Mouse (Mus musculus) kidney, postnatal 0 days (tissue): ENCODE results near the gene Clk3. TPM values are rescaled to one million over a fixed set of nuclear protein-coding genes. Genes with fewer than 3 reads are reported as not detected.

Experiments
- ATAC-seq: fragments of 200-750 bp; cut with Nextera tagmentation; replicated peaks from 2 replicates; pipeline ENCODE4 v1.8.0; 2017; ENCODE audit warnings: low read depth, moderate number of reproducible peaks, moderate TSS enrichment, moderate library complexity; ENCODE audit not compliant: low FRiP score
- DNase-seq: peaks from one replicate; pipeline ENCODE4 v3.0.0-alpha.2; 2016; ENCODE audit warnings: low spot score
- H3K27ac ChIP-seq: fragments of 300-500 bp; sonication (generic); 2 replicates; pipeline ENCODE4 v1.5.1; 2014; ENCODE audit warnings: mild to moderate bottlenecking
- H3K27me3 ChIP-seq: fragments of 300-500 bp; sonication (generic); 2 replicates; pipeline ENCODE4 v1.6.1; 2014; ENCODE audit warnings: low read length, mixed read lengths; ENCODE audit not compliant: insufficient read depth
- H3K36me3 ChIP-seq: fragments of 300-500 bp; sonication (generic); 2 replicates; pipeline ENCODE4 v1.6.1; 2014; ENCODE audit warnings: low read length, mixed read lengths; ENCODE audit not compliant: insufficient read depth
- H3K4me1 ChIP-seq: fragments of 300-500 bp; sonication (generic); replicated peaks from 2 replicates; pipeline ENCODE4 v1.6.1; 2014; ENCODE audit warnings: antibody characterized with exemption, low read length, mixed read lengths; ENCODE audit not compliant: insufficient read depth
- H3K4me2 ChIP-seq: fragments of 300-500 bp; sonication (generic); 2 replicates; pipeline ENCODE4 v1.6.1; 2014; ENCODE audit warnings: mild to moderate bottlenecking, low read length, moderate library complexity, mixed read lengths
- H3K4me3 ChIP-seq: fragments of 300-500 bp; sonication (generic); replicated peaks from 2 replicates; pipeline ENCODE4 v1.5.1; 2014; ENCODE audit warnings: low read depth, low read length
- H3K9ac ChIP-seq: fragments of 300-500 bp; sonication (generic); 2 replicates; pipeline ENCODE4 v1.6.1; 2014; ENCODE audit warnings: low read depth, low read length
- H3K9me3 ChIP-seq: fragments of 300-500 bp; sonication (generic); replicated peaks from 2 replicates; pipeline ENCODE4 v1.6.1; 2016; ENCODE audit warnings: low read length, inconsistent platforms, mixed read lengths
- CTCF ChIP-seq: IDR thresholded peaks from 2 replicates; pipeline ENCODE4 v1.5.1; 2016; ENCODE audit warnings: antibody characterized with exemption, low read depth, mild to moderate bottlenecking, moderate library complexity
- WGBS: fragments of 180-500 bp; shearing (Covaris S2); extraction: QIAGEN DNeasy Blood & Tissue Kit; methylation state at CpG from one replicate; pipeline ENCODE4 v1.1.7; 2014; 5-methylcytosine and 5-hydroxymethylcytosine counted together
- polyA plus RNA-seq: library from polyadenylated mRNA; unstranded; fragments of >200 nt; fragmentation: Nextera tagmentation; extraction: Ambion mirVana; gene quantifications from 2 replicates; pipeline ENCODE4 v1.2.1, GENCODE M21; 2015

The Clk3 gene
- polyA plus RNA-seq, 1 experiment from 2014 or later = 51.7 TPM

- no peak for ATAC-seq
- peaks cover 20% of the 10 kb centered on the region for H3K4me1 ChIP-seq
- H3K4me3 ChIP-seq = no peak overlapping the region
- H3K27me3 ChIP-seq = no peaks in the 10 kb centered on the region
- no peak overlapping the region for H3K4me2 ChIP-seq
- no peak for TF ChIP-seq CTCF
- H3K9me3 ChIP-seq = no peaks in the 10 kb centered on the region
- H3K9ac ChIP-seq = no peak overlapping the region
- no peak overlapping the region for H3K27ac ChIP-seq
- no peak for DNase-seq
- 45% methylated on average over 5 of the region's 5 CpGs for WGBS
- no peaks in the 10 kb centered on the region for H3K36me3 ChIP-seq
Measured at GRCm38 (mm10) chr9:57808771-57809310, 43.2 kb upstream of the Clk3 start.

- H3K27me3 ChIP-seq = no peaks in the 10 kb centered on the region
- no peak for ATAC-seq
- H3K4me2 ChIP-seq = no peak overlapping the region
- no peak for TF ChIP-seq CTCF
- no peak overlapping the region for H3K27ac ChIP-seq
- H3K36me3 ChIP-seq = no peaks in the 10 kb centered on the region
- H3K4me1 ChIP-seq = peaks cover 10% of the 10 kb centered on the region
- no peak for DNase-seq
- no peak overlapping the region for H3K4me3 ChIP-seq
- H3K9me3 ChIP-seq = no peaks in the 10 kb centered on the region
- no peak overlapping the region for H3K9ac ChIP-seq
- 66% methylated on average over 4 of the region's 4 CpGs for WGBS
Measured at GRCm38 (mm10) chr9:57807174-57807651, 41.6 kb upstream of the Clk3 start.

- Histone ChIP-seq H3K4me3 (no peak overlapping the region), H3K27ac (peak overlapping the region; percentile 64), H3K4me1 (peaks cover 8% of the 10 kb centered on the region), H3K9ac (no peak overlapping the region), H3K27me3 (no peaks in the 10 kb centered on the region), H3K36me3 (no peaks in the 10 kb centered on the region), H3K9me3 (no peaks in the 10 kb centered on the region), H3K4me2 (no peak overlapping the region)
- no peak for TF ChIP-seq CTCF
- DNase-seq (no peak), ATAC-seq (peak; percentile 45; the same call in 1 of the 2 replicates)
- 33% methylated on average over 1 of the region's 1 CpGs for WGBS
Measured at GRCm38 (mm10) chr9:57806066-57806481, 40.4 kb upstream of the Clk3 start.

GRCm38 (mm10) chr9:57805087-57805737 lies 39.6 kb upstream of the Clk3 start:
- peak overlapping the region; percentile 64; the same call in 1 of the 2 replicates for H3K27ac ChIP-seq
- TF ChIP-seq CTCF = no peak
- DNase-seq = no peak
- H3K9me3 ChIP-seq = no peaks in the 10 kb centered on the region
- no peaks in the 10 kb centered on the region for H3K36me3 ChIP-seq
- no peak for ATAC-seq
- H3K4me1 ChIP-seq = peaks cover 5% of the 10 kb centered on the region; the same call in 1 of the 2 replicates
- H3K27me3 ChIP-seq = no peaks in the 10 kb centered on the region
- H3K4me3 ChIP-seq = no peak overlapping the region
- 61% methylated on average over 10 of the region's 10 CpGs for WGBS
- no peak overlapping the region for H3K9ac ChIP-seq
- H3K4me2 ChIP-seq = no peak overlapping the region

- Histone ChIP-seq H3K9ac (no peak overlapping the region), H3K9me3 (no peaks in the 10 kb centered on the region), H3K36me3 (no peaks in the 10 kb centered on the region), H3K4me2 (no peak overlapping the region), H3K27me3 (no peaks in the 10 kb centered on the region), H3K4me3 (no peak overlapping the region), H3K4me1 (peaks cover 12% of the 10 kb centered on the region), H3K27ac (no peak overlapping the region)
- 8% methylated on average over 4 of the region's 4 CpGs for WGBS
- ATAC-seq (no peak), DNase-seq (no peak)
- no peak for TF ChIP-seq CTCF
Measured at GRCm38 (mm10) chr9:57803839-57804238, 38.2 kb upstream of the Clk3 start.

- DNase-seq (no peak), ATAC-seq (no peak)
- no peaks in the 10 kb centered on the region for H3K9me3 ChIP-seq
- H3K4me1 ChIP-seq = peaks cover 15% of the 10 kb centered on the region
- H3K9ac ChIP-seq = no peak overlapping the region
- no peak overlapping the region for H3K4me3 ChIP-seq
- no peak overlapping the region for H3K27ac ChIP-seq
- no peak for TF ChIP-seq CTCF
- H3K4me2 ChIP-seq = no peak overlapping the region
- 29% methylated on average over 3 of the region's 3 CpGs for WGBS
- H3K27me3 ChIP-seq = no peaks in the 10 kb centered on the region
- no peaks in the 10 kb centered on the region for H3K36me3 ChIP-seq
Measured at GRCm38 (mm10) chr9:57803047-57803446, 37.4 kb upstream of the Clk3 start.
